Mouse (Mus musculus) 3134 (cell line): ENCODE data around the gene Lrrc51.
"Not testable (repeated sequence)": the region's sequence is repeated elsewhere in the genome, so short reads cannot be mapped to it uniquely, and the experiment has no call there.

ENCODE experiments used
- DNase-seq: peaks from one replicate; pipeline ENCODE4 v3.0.0-alpha.2; 2011; ENCODE audit warnings: low spot score; ENCODE audit not compliant: insufficient read length; ENCODE audit errors: extremely low read depth

Gene Lrrc51

DNA sequence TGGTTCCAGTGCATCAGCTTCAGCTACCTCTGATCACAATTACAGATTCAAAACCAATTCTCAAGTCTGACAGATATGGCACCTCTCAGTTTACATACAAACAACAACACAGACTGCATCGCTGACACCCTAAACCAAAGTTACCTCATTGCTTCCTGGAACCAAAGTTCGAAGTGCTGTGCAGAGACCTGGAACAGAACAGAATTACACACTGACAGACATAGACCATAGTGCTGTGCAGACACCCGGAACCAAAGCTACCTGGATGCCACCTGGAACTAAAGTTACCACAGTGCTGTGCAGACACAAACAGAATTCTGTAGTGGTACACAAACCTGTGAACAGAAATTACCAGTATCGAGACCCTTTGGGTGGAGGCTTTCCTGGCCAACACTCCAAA lies 6.1 kb upstream of the Lrrc51 start:
- no peak for DNase-seq

DNA sequence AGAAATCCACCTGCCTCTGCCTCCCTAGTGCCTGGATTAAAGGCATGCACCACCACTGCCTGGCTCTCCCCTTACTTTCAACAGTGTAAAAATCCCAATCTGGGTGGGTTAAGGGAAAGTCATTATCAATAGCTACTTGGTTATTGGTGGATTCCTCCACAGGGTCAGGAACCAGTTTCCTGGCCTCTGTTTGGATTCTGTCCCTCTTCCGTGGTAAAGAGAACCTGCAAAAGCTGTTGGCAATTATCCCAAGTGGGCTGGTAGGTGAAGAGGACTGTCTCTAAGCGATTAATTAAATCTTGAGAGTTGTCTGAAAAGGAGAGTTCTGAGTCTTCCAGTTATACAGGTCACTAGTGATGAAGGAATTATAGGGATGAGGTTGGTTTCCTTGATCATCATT lies 4.7 kb upstream of the Lrrc51 start:
- no peak for DNase-seq

GRCm38 (mm10) chr7:101937569-101937968 lies 3.9 kb upstream of the Lrrc51 start:
- DNase-seq, result no peak

- no peak for DNase-seq
Observed at GRCm38 (mm10) chr7:101936996-101937395, 3.3 kb upstream of the Lrrc51 start.

DNA sequence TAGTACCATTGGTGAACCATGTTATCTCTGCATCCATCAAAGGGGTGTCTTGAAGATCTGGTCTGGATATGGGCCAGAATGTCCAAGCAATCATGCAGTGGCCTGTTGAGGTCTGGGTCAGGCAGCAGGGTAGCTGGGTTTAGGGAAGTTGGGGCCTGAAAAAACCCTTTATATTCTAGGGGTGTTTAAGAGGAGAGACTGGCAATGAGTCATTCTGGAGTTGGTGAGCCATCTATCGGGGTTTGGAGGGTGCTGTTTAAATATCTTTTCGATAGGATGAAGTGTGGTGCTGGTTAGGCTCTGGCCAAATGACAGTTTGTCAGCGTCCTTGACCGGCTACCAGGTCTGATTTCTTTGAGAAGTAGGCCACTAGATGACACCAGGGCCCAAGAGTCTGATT lies 2.3 kb upstream of the Lrrc51 start:
- DNase-seq, result no peak

GRCm38 (mm10) chr7:101933300-101933699 lies 395 bp downstream of the Lrrc51 start:
- no peak for DNase-seq

DNA sequence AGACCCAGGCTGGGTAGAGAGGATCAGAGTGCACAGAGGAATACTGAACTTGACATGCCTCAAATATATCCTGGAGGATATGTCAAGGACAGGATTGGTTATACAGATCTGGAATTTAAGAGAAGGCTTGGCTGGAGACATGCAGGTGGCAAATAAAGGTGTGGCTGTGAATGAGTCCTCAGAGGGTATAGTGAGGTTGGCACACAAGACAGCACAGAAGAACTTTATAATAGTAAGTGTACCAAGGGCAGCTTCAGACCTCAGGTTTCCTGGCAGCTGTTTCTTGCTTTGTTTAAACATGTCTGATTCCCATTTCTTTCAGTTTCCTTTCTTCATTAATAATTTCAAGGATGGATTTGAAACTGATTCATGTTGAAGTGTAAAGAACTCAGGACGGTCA lies 1.1 kb downstream of the Lrrc51 start:
- no peak for DNase-seq

DNA sequence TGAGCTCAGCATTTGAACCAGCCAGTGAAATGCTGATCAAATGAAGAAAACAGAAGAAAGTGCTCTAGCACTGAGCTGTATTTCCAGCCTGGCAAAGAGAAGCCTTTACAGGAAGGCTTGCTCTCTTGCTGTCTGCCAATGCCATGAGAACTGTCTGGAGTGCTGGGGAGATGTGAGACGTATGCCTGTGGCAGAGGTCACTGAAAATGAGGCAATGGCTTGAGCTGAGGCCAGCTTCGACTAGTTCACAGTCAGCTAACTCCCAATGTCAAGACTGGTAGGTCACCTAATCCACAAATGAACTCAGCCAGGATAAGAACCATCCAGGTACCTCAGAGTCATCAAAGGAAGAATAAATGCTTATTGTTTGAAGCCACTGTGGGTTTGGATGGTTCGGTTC lies 5.6 kb downstream of the Lrrc51 start:
- no peak for DNase-seq

GRCm38 (mm10) chr7:101925892-101926291 lies 7.8 kb downstream of the Lrrc51 start:
- not testable (repeated sequence) for DNase-seq

DNA sequence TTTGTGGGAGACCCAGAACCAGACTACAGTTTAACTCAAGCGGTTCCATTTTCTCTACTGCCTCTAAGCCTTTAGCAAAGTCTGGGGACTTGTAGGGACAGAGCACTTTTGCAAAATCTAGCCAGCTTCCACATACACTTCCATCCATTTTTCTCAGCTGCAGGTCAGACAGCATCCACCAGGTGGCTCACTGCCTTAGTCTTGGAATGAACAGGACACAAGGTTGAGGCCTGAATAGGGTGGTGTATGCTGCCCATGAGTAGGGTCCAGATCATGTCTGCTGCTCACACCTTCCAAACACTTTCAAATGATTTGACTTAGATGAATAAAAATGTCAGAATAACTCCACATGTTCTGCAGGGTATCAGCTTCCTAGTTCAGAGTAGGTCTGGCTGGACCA lies 15.6 kb downstream of the Lrrc51 start:
- no peak for DNase-seq

- no peak for DNase-seq
Observed at GRCm38 (mm10) chr7:101911982-101912381, 21.7 kb downstream of the Lrrc51 start.

DNA sequence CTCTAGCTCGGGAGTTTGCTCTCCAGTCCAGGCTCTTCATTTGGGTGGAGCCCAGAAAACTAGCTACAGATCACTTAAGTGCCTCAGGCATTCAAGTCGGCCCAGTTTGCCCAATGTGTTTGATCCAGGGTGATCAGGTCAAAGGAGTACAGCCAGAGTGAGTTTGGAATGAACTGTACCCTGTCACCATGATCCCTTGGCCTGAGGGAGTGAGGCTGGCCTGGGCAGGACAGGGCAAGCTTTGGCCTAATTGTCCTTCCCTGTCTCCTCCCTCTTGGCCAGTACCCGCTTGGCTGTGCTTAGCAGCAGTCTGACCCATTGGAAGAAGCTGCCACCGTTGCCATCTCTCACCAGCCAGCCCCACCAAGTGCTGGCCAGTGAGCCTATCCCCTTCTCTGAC lies 23.6 kb downstream of the Lrrc51 start:
- DNase-seq, result no peak

GRCm38 (mm10) chr7:101908367-101908766 lies 25.3 kb downstream of the Lrrc51 start:
- no peak for DNase-seq

- DNase-seq, result no peak
Observed at GRCm38 (mm10) chr7:101906696-101907095, 27.0 kb downstream of the Lrrc51 start.

- DNase-seq, result no peak
Observed at GRCm38 (mm10) chr7:101906287-101906681, 27.4 kb downstream of the Lrrc51 start, which contains the start of gene Tomt. Gene Tomt, minus strand, starts transcription at chr7:101906359.

DNA sequence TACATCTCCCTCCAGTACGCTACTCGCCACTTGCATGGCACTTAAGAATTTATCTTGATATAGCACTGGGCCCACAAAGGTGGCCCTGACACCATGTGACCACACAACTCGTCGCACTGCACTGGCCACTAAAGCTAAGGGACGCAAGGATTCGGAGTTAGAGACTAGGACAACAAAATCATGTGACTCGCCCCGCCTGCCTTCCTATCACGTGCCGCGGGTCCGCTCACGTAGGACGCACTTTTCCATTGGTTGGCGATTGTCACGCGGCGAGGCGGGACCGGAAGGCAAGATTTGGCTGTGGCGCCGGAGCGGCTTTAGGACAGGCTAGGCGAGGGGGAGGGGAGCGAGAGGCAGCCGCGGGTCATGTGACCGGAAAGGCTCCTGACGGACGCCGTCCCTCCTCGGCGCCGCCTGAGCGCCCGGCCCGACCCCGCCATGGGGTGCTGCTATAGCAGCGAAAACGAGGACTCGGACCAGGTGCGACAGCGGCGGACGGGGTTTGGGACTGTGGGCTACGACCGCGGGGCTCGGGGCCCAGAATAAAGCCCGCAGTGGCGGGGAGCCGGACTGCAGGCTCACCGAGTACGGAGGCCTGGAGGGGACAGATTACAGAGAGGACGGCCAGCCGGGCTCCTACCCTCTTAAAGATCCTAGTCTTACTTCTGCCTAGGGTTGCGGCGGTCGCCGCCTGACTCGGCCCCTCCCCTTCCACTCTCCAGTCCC lies 28.0 kb downstream of the Lrrc51 start, which contains the start of gene Lamtor1:
TSS of gene Lamtor1 (plus strand) at position 344 of the 726 bp plus-strand sequence.
- DNase-seq, result peak; percentile 98

GRCm38 (mm10) chr7:101902846-101903245 lies 30.8 kb downstream of the Lrrc51 start:
- no peak for DNase-seq

- no peak for DNase-seq
Observed at GRCm38 (mm10) chr7:101901969-101902368, 31.7 kb downstream of the Lrrc51 start.

- no peak for DNase-seq
Observed at GRCm38 (mm10) chr7:101900331-101901097, 33.2 kb downstream of the Lrrc51 start.

DNA sequence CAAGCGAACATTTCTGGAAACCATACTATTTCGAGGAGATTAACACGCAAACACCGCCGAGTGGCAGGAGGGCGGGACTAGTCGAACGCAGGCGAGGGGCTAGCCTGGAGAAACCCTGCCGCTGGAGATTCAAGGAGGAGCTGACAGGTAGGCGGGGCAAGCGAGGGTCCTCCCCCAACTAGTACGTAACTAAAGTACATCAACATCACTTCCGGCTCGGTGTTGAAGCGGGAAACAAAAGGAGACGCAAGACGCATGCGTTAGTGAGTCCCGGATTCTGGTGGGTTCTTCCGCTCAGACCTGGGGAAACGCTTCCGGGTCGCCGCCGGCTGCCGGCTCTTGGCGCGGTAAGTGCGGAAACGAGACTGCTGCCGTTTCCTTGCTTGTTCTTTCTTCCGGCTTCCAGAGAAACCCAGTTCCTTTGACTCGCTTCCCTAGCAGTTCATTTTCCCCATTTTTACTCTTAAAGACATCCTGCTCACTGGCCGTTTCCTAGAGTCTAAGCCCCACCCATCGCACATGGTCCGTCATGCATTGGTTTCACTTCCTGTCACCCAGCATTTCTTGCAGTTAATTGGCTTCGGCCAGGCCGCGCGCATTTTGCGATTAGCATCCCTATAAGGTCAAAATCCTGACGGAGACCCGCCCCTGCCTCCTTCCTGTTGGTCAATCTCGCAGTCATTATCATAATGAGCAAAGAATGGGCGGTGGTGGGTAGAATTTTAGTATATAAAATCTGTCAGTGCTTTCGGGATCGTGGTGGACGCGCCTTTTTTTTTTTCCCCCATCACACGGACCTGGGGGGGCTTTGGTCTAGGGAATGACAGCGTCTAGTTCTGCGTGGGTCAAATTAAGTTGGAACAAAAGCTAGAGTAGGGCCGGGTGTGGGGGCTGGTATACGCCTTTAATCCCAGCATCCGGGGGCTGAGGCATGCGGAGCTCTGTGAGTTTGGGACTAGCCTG lies 37.3 kb downstream of the Lrrc51 start:
- DNase-seq, result peak; percentile 95

- DNase-seq, result no peak
Observed at GRCm38 (mm10) chr7:101895695-101896094, 38.0 kb downstream of the Lrrc51 start.
